Mouse (Mus musculus): ENCODE measurements around the gene C8b. TPM values are rescaled to one million over a fixed set of nuclear protein-coding genes. Genes with fewer than 3 reads are reported as not detected.

The C8b gene
- polyA plus RNA-seq, 1 experiment from 2014 or later, result not detected

DNA sequence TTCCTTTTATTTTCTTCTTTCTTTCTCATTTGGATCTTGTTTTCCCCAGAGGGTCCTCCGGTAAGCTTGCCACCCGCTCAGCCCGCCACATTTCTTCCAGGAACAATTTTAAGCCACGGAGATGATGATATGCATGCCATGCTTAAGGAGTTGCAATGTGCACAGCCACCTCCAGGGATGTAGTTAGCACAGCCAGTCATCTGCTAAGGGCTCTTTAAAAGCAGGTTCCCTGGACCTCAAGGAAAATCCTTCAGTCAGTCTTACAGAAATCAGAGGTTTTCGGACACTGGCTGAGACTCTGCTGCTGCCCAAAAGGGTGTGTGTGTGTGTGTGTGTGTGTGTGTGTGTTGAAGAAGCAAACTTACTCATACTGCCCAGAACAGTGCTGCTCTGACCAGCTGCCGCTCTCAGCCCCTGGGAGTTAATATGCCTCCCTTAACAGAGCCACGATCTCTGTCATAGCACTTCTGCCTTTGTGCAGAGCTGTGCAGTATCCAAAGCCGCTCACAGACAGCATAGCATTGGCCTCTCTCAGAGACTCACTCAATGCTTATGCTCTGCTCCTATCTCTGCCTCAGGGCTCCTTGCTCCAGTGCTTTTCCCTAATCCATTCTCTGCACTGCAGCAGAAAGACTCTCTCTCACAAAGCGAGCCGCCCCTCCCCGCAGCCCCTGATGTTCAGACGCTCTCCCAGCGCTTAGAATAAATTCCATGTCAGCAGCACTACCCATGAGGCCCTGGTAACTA is 5.1 kb upstream of the C8b start:
- no peak overlapping the region for H3K4me2 ChIP-seq (replicated peaks; ENCODE audit: low read depth, low read length)
- H3K4me3 ChIP-seq (ENCODE audit: low read depth, low read length), result no peak overlapping the region
- no peaks in the 10 kb centered on the region for H3K27me3 ChIP-seq (ENCODE audit: control insufficient read depth, insufficient read depth, low read length)
- H3K27ac ChIP-seq (ENCODE audit: low read depth, low read length), result peak overlapping the region; percentile 58
- DNase-seq (ENCODE audit: low spot score) (peak; percentile 41), ATAC-seq (ENCODE audit: low FRiP score) (peak; percentile 78)
- H3K4me1 ChIP-seq (replicated peaks; ENCODE audit: control insufficient read depth, insufficient read depth, low read length), result no peaks in the 10 kb centered on the region
- H3K9me3 ChIP-seq (ENCODE audit: control insufficient read depth, low read length), result no peaks in the 10 kb centered on the region
- 65% methylated on average over 13 of the region's 13 CpGs for whole genome bisulfite sequencing
- no peak overlapping the region for H3K9ac ChIP-seq (ENCODE audit: low read depth, low read length)
- H3K36me3 ChIP-seq (ENCODE audit: control insufficient read depth, insufficient read depth, low read length), result no peaks in the 10 kb centered on the region

DNA sequence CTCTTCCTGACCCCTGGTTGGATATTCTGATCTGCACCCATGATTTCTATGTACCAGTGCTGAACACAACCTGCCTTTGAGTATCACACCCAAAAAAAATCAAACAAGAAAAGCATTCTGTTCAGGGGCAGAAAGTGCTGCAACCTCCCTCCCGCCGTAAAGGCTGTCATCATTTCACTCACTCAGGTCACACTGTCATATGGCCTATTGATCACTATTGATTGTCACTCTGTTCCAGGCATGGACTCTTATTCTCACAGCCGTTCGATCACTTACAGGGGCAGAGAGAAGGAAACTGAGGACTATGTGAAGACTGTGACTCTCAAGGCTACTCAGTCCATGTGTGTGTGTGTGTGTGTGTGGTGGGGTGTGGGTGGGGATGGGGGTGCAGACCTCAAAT is 2.1 kb downstream of the C8b start:
- Histone ChIP-seq H3K27me3 (ENCODE audit: control insufficient read depth, insufficient read depth, low read length) (no peaks in the 10 kb centered on the region), H3K4me3 (ENCODE audit: low read depth, low read length) (no peak overlapping the region), H3K4me2 (replicated peaks; ENCODE audit: low read depth, low read length) (no peak overlapping the region), H3K9me3 (ENCODE audit: control insufficient read depth, low read length) (no peaks in the 10 kb centered on the region), H3K4me1 (replicated peaks; ENCODE audit: control insufficient read depth, insufficient read depth, low read length) (no peaks in the 10 kb centered on the region), H3K36me3 (ENCODE audit: control insufficient read depth, insufficient read depth, low read length) (no peaks in the 10 kb centered on the region), H3K9ac (ENCODE audit: low read depth, low read length) (no peak overlapping the region), H3K27ac (ENCODE audit: low read depth, low read length) (no peak overlapping the region)
- ATAC-seq (ENCODE audit: low FRiP score), result no peak
- 85% methylated on average over 4 of the region's 4 CpGs for WGBS
- DNase-seq (ENCODE audit: low spot score), result no peak

DNA sequence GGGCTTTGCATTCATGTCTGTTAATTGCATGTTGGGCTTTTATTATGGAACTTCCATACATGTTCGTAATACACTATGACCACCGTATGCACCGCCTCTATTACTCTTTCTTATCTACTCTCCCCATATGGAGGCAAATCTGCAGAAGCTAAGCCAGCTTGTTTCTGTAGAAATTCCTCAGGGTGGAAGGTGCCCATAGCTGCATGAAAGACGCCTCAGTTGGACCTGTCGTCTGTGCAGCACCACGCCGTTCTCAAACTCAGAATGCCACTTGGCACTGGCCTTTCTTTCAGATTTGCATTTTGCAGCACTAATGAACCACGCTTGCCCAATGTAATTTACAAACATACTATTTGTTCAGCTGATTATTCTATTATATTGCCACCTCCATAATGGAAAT is 3.5 kb downstream of the C8b start:
- H3K36me3 ChIP-seq (ENCODE audit: control insufficient read depth, insufficient read depth, low read length), result no peaks in the 10 kb centered on the region
- no peak overlapping the region for H3K4me2 ChIP-seq (replicated peaks; ENCODE audit: low read depth, low read length)
- H3K9me3 ChIP-seq (ENCODE audit: control insufficient read depth, low read length), result no peaks in the 10 kb centered on the region
- H3K4me1 ChIP-seq (replicated peaks; ENCODE audit: control insufficient read depth, insufficient read depth, low read length), result no peaks in the 10 kb centered on the region
- DNase-seq (ENCODE audit: low spot score) (no peak), ATAC-seq (ENCODE audit: low FRiP score) (no peak)
- no peak overlapping the region for H3K4me3 ChIP-seq (ENCODE audit: low read depth, low read length)
- no peak overlapping the region for H3K27ac ChIP-seq (ENCODE audit: low read depth, low read length)
- H3K27me3 ChIP-seq (ENCODE audit: control insufficient read depth, insufficient read depth, low read length), result no peaks in the 10 kb centered on the region
- 90% methylated on average over 8 of the region's 8 CpGs for WGBS
- no peak overlapping the region for H3K9ac ChIP-seq (ENCODE audit: low read depth, low read length)

DNA sequence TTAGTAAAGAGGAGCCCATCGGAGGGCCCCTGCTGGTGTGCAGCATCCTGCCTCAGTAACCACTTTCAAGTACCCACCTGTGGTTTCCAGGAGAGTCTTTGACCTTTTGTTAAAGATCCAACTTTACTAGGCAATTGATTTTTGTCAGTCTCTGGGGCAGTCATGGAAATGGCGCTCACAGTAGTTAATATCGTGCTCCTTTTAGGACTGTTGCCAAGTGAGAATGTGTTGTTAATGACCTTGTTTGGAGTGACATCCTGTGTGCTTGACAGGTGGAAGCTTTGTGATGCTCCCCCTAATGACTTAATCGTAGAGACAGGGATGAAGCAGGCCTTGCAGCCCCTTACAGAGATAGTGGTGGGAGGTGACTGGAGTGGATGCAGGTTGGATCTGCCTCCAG is 4.2 kb downstream of the C8b start:
- Histone ChIP-seq H3K9me3 (ENCODE audit: control insufficient read depth, low read length) (no peaks in the 10 kb centered on the region), H3K4me1 (replicated peaks; ENCODE audit: control insufficient read depth, insufficient read depth, low read length) (no peaks in the 10 kb centered on the region), H3K9ac (ENCODE audit: low read depth, low read length) (no peak overlapping the region), H3K36me3 (ENCODE audit: control insufficient read depth, insufficient read depth, low read length) (no peaks in the 10 kb centered on the region), H3K4me2 (replicated peaks; ENCODE audit: low read depth, low read length) (no peak overlapping the region), H3K4me3 (ENCODE audit: low read depth, low read length) (no peak overlapping the region), H3K27ac (ENCODE audit: low read depth, low read length) (no peak overlapping the region), H3K27me3 (ENCODE audit: control insufficient read depth, insufficient read depth, low read length) (no peaks in the 10 kb centered on the region)
- no peak for DNase-seq (ENCODE audit: low spot score)
- WGBS, result 77% methylated on average over 4 of the region's 4 CpGs
- no peak for ATAC-seq (ENCODE audit: low FRiP score)

DNA sequence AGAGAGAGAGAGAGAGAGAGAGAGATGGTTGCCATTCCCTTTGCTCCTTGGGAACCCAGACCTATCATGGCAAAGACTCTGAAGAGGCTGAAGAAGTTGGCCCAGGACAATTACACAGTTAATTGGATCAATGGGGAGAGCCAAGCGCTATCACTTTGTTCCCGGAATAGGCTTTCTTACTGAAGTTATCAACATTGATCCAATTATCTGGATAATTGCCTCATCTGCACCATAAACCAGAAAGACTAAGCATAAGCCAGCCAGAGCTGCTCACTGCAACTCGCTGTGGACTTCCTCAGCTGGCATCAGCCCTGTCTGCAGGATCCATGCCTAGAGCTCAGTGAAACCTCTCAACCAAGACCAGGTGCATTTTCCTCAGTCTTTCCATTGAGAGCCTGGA is 9.5 kb downstream of the C8b start:
- DNase-seq (ENCODE audit: low spot score), result no peak
- H3K4me1 ChIP-seq (replicated peaks; ENCODE audit: control insufficient read depth, insufficient read depth, low read length), result no peaks in the 10 kb centered on the region
- no peak for ATAC-seq (ENCODE audit: low FRiP score)
- H3K9me3 ChIP-seq (ENCODE audit: control insufficient read depth, low read length), result no peaks in the 10 kb centered on the region
- no peak overlapping the region for H3K9ac ChIP-seq (ENCODE audit: low read depth, low read length)
- H3K36me3 ChIP-seq (ENCODE audit: control insufficient read depth, insufficient read depth, low read length), result no peaks in the 10 kb centered on the region
- no peak overlapping the region for H3K4me2 ChIP-seq (replicated peaks; ENCODE audit: low read depth, low read length)
- H3K27me3 ChIP-seq (ENCODE audit: control insufficient read depth, insufficient read depth, low read length), result no peaks in the 10 kb centered on the region
- no peak overlapping the region for H3K27ac ChIP-seq (ENCODE audit: low read depth, low read length)
- H3K4me3 ChIP-seq (ENCODE audit: low read depth, low read length), result no peak overlapping the region
- 82% methylated on average over 3 of the region's 3 CpGs for WGBS

DNA sequence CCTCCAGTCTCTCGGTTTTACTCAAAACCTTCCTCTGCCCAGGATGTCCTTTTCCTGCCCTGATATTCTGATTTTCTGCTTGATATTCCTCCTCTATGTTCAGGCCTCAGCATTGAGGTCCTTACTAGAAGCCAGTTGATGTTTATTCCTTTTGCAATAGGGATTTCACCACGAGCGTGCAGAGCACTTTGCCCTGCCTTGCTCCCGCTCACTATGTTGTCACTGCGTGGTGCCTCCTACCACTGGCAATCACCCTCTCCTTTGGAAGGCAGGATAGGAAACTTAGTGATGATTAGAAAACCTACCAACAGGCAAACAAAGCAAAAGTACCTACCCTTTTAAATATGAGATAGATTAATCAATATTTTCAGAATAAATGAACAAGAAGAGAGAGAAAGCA is 13.3 kb downstream of the C8b start:
- Histone ChIP-seq H3K4me1 (replicated peaks; ENCODE audit: control insufficient read depth, insufficient read depth, low read length) (no peaks in the 10 kb centered on the region), H3K4me2 (replicated peaks; ENCODE audit: low read depth, low read length) (no peak overlapping the region), H3K36me3 (ENCODE audit: control insufficient read depth, insufficient read depth, low read length) (no peaks in the 10 kb centered on the region), H3K27me3 (ENCODE audit: control insufficient read depth, insufficient read depth, low read length) (no peaks in the 10 kb centered on the region), H3K27ac (ENCODE audit: low read depth, low read length) (no peak overlapping the region), H3K9ac (ENCODE audit: low read depth, low read length) (no peak overlapping the region), H3K4me3 (ENCODE audit: low read depth, low read length) (no peak overlapping the region), H3K9me3 (ENCODE audit: control insufficient read depth, low read length) (no peaks in the 10 kb centered on the region)
- WGBS, result 80% methylated on average over 5 of the region's 5 CpGs
- ATAC-seq (ENCODE audit: low FRiP score) (no peak), DNase-seq (ENCODE audit: low spot score) (no peak)

DNA sequence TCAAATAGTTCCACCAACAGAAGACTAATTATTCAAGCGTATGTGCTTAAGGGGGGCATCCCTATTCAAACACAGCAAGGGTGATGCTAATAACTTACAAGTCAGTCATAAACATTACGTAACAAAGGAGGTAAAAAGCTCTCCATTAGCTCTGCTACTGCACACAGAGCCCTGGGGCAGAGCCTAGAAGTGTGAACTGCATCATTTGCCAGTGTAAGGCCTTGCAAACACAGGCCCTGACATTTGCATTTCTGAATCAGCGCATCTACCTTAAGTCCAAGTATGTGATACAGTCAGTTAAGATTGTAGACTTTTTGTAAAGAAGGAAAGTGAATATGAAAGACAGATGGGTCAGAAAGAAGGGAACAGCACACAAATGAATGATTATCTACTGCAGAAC is 15.3 kb downstream of the C8b start:
- Histone ChIP-seq H3K27me3 (ENCODE audit: control insufficient read depth, insufficient read depth, low read length) (no peaks in the 10 kb centered on the region), H3K4me2 (replicated peaks; ENCODE audit: low read depth, low read length) (no peak overlapping the region), H3K9ac (ENCODE audit: low read depth, low read length) (no peak overlapping the region), H3K9me3 (ENCODE audit: control insufficient read depth, low read length) (no peaks in the 10 kb centered on the region), H3K27ac (ENCODE audit: low read depth, low read length) (no peak overlapping the region), H3K36me3 (ENCODE audit: control insufficient read depth, insufficient read depth, low read length) (no peaks in the 10 kb centered on the region), H3K4me3 (ENCODE audit: low read depth, low read length) (no peak overlapping the region), H3K4me1 (replicated peaks; ENCODE audit: control insufficient read depth, insufficient read depth, low read length) (no peaks in the 10 kb centered on the region)
- no peak for DNase-seq (ENCODE audit: low spot score)
- ATAC-seq (ENCODE audit: low FRiP score), result no peak
- WGBS, result 92% methylated on average over 3 of the region's 3 CpGs

DNA sequence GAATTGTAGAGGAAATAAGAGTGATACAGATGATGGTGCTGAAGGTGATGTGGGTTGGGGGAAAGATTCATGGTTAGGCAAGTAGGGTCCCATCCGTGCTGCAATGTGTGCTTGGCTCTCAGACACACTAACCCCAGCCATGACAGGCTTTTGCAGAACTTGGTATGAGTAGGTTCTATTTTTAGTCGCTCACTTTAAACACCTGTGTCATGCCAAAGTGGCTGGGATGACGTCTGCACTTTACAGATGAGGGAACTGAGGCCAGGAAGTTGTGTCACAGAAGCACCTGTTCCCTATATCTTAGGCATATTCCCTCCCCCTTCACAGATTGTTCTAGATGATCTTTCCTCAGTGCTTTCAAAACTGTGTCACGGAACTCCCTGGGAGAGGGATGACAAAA is 16.2 kb downstream of the C8b start:
- Histone ChIP-seq H3K27me3 (ENCODE audit: control insufficient read depth, insufficient read depth, low read length) (no peaks in the 10 kb centered on the region), H3K9ac (ENCODE audit: low read depth, low read length) (no peak overlapping the region), H3K9me3 (ENCODE audit: control insufficient read depth, low read length) (no peaks in the 10 kb centered on the region), H3K36me3 (ENCODE audit: control insufficient read depth, insufficient read depth, low read length) (no peaks in the 10 kb centered on the region), H3K4me1 (replicated peaks; ENCODE audit: control insufficient read depth, insufficient read depth, low read length) (no peaks in the 10 kb centered on the region), H3K4me2 (replicated peaks; ENCODE audit: low read depth, low read length) (no peak overlapping the region), H3K27ac (ENCODE audit: low read depth, low read length) (no peak overlapping the region), H3K4me3 (ENCODE audit: low read depth, low read length) (no peak overlapping the region)
- WGBS, result 85% methylated on average over 4 of the region's 4 CpGs
- ATAC-seq (ENCODE audit: low FRiP score) (no peak), DNase-seq (ENCODE audit: low spot score) (no peak)

DNA sequence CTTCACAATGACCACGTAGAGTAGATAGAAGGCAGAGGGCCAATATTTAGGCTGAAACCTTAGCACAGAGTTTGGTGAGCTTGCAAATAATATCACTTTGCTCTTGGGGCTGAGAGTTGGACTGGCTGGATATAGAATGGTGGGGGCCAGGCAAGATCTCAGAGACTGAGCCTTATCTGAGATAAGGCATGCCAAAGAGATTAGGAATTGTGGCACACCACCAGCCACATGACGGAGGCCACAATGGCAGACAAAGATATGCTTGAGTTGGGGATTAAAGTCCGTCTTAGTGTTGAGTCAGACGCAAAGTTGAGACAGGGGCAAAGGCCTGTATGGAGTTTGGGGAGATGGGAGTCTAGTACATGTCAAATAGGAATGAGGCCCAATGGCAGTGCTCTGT is 26.0 kb downstream of the C8b start:
- H3K27me3 ChIP-seq (ENCODE audit: control insufficient read depth, insufficient read depth, low read length), result no peaks in the 10 kb centered on the region
- ATAC-seq (ENCODE audit: low FRiP score), result no peak

More for the DNA sequence above, 26.0 kb downstream of the C8b start:
- no peak for DNase-seq (ENCODE audit: low spot score)
- no peak overlapping the region for H3K27ac ChIP-seq (ENCODE audit: low read depth, low read length)
- H3K4me1 ChIP-seq (replicated peaks; ENCODE audit: control insufficient read depth, insufficient read depth, low read length), result no peaks in the 10 kb centered on the region
- WGBS, result 93% methylated on average over 4 of the region's 4 CpGs
- H3K4me3 ChIP-seq (ENCODE audit: low read depth, low read length), result no peak overlapping the region
- no peak overlapping the region for H3K4me2 ChIP-seq (replicated peaks; ENCODE audit: low read depth, low read length)
- H3K36me3 ChIP-seq (ENCODE audit: control insufficient read depth, insufficient read depth, low read length), result no peaks in the 10 kb centered on the region
- H3K9ac ChIP-seq (ENCODE audit: low read depth, low read length), result no peak overlapping the region
- H3K9me3 ChIP-seq (ENCODE audit: control insufficient read depth, low read length), result no peaks in the 10 kb centered on the region
